Mouse (Mus musculus) WW6 (cell line): ENCODE measurements around the gene Auts2.

Experiments
- DNase-seq: peaks from one replicate; pipeline ENCODE4 v3.0.0-alpha.2; 2013; ENCODE audit warnings: low read depth, low spot score

The Auts2 gene

GRCm38 (mm10) chr5:132186659-132187058 lies 356.5 kb downstream of the Auts2 start:
- DNase-seq: no peak

DNA sequence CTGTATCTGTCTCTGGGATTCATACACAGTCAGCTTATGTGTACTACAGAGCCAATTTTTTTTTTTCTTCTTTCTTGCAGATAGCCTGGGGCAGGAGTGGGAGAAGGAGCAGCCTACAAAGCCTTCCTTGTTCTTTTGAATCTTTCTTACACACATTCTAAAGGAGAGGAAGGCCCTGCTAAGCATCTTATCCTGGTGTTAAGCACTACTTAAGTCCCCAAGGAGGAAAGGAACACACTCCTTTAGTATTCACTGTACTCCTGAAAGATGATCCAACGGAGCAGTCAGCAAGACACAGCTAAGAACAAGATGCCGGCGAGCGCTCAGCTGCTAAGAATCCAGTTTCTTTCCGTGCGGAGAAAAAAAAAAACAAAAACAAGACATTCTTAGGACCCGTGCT lies 356.9 kb downstream of the Auts2 start:
- DNase-seq: no peak

- DNase-seq: no peak
Measured at GRCm38 (mm10) chr5:132184395-132185095, 358.6 kb downstream of the Auts2 start.

- no peak for DNase-seq
Measured at GRCm38 (mm10) chr5:132182077-132182476, 361.1 kb downstream of the Auts2 start.

- no peak for DNase-seq
Measured at GRCm38 (mm10) chr5:132170010-132170409, 373.1 kb downstream of the Auts2 start.

GRCm38 (mm10) chr5:132168805-132169204 lies 374.3 kb downstream of the Auts2 start:
- no peak for DNase-seq

DNA sequence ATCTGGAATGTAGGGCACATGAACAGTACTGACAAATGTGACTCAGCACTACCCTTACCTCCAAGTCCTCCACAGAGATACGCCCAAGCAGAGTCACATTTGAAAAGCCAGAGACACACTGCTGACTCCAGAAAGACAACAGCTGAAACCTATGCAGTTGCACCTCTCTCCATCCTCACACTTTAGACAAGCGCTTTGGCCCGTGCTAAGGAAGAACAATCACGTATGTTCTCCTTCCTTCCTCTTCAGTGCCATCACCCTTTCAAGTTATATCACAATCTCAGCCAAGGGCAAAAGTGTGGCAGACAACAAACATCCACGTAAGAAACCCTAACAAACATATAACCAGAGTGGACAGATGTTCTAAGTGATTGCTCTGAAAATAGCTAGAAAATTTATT lies 374.9 kb downstream of the Auts2 start:
- no peak for DNase-seq

DNA sequence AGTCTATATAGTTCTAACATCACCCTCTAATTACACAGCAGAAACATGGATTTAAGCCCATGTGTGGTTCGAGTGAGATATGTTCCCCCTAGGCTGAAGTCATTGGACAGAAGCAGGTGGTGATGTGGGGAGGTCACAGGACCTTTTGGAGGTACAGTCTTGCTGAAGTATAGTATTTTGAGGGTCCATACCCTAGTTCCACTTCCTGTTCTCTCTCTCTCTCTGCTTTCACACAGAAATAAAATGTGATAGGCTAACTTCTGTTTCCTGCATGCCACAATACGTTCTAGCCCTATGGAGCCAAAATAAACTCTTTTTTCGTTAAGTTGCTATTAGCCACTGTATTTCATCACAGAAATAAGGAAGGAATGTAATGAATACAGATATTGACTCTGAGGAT lies 376.6 kb downstream of the Auts2 start:
- DNase-seq: no peak

- no peak for DNase-seq
Measured at GRCm38 (mm10) chr5:132163960-132164359, 379.2 kb downstream of the Auts2 start.

GRCm38 (mm10) chr5:132162206-132162533 lies 381.0 kb downstream of the Auts2 start:
- DNase-seq: no peak

- DNase-seq: no peak
Measured at GRCm38 (mm10) chr5:132161338-132162205, 381.6 kb downstream of the Auts2 start.

DNA sequence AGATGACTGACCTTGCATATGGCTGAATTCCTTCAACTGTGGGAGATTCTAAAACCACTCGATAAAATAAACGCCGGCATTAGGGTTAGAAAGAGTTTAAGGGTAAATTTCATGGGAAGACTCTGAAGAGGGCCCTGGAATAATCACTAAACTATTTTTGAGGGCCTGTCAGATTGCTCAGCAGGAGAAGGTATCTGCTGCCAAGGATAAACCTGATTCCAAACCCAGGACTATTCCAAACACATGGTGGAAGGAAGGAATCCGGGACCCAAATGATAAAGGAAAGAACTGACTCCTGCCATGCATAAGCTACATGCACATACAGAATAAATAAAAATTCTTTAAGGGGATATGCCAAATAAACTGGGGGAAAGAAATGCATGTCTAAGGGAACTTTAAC lies 399.0 kb downstream of the Auts2 start:
- no peak for DNase-seq

GRCm38 (mm10) chr5:132140816-132141215 lies 402.3 kb downstream of the Auts2 start:
- DNase-seq: no peak

DNA sequence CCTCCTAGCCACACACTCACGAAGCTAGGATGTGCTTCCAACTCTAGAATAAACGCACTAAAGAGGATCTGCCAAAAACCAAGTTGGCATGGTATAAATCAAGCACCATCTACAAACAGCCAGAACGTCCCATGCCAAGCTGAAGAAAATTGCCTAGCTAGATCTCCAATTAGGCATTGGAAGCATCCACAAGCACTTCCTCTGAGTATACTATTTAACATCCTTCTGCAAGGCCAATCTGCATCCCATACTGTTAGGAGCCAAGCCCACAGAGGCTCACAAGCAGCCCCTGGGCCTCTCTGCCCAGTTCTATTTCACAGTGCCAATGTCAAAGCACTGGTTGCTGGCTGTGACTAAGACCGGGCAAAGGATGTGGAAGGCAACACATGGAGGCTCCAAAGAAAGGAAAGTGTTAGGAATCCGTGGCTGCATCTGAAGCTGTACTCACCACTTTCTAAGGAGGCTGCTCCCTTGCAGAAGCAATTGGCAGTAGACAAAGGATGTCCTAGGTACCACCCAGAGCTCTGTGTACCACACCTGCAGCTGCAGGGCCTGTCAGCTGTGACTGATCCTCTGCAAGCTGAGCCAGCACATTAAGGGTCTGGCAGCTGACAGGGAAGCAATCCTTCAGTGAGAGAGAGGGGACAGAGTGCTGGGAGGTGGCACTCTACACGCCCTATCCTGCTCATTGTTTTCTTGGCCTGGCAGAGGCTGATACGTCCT lies 407.0 kb downstream of the Auts2 start:
- no peak for DNase-seq

DNA sequence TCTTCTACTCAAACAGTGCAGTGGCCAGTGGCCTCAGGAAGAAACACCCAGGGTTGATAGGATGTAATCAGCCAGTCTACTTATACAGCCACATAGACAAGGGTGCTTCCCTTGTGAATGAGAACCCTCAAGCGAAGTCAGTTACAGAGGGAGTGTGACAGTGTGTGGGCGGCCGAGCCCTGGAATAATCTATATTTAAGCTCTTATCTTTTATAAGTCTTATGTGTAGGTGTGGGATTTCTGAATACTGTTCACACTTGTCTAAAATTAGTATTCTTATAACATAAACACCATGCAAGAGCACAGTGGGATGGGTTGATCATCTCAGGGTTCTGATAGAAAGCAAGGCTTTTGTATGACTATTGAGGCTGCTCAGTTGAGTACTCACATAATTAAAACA lies 411.2 kb downstream of the Auts2 start:
- DNase-seq: no peak

DNA sequence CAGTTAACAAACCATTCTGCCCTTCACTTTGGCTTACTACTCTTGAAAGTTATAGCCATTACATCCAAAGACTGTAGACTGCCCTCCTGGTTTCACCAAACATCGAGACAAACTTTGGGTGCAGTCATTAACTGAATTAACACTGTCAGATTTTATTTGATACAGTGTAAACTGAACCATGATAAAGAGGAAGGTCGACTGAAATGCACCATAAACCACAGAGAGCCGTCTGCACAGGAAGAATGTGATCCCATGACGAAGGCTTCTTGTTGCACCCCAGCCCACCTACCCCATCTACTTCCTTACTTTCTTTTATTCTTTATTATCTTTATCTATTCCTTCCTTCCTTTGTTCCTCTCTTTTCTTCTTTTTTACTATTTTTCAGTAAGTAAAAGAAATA lies 412.6 kb downstream of the Auts2 start:
- no peak for DNase-seq

GRCm38 (mm10) chr5:132126626-132127025 lies 416.5 kb downstream of the Auts2 start:
- DNase-seq: no peak

GRCm38 (mm10) chr5:132115631-132116030 lies 427.5 kb downstream of the Auts2 start:
- DNase-seq: no peak

GRCm38 (mm10) chr5:132114561-132115301 lies 428.4 kb downstream of the Auts2 start:
- DNase-seq: no peak

DNA sequence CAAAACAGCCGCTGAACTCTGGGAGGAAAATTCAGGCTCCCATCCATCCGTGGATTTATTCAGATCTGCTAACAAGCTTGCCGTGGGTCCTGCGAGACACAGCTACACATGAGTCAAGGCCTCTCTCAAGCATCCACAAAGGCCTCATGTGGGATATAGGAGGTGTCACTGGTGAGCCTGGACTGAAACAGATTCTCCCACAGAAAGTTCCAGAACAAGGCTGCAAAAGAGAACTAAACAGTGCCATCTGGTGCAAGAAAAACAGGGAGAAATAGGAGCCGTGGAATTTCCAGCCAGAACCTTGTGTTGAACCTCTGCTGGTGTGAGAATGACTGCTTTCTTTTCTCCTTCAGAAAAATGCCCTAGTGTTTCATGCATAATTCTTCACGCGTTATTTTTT lies 429.7 kb downstream of the Auts2 start:
- no peak for DNase-seq

DNA sequence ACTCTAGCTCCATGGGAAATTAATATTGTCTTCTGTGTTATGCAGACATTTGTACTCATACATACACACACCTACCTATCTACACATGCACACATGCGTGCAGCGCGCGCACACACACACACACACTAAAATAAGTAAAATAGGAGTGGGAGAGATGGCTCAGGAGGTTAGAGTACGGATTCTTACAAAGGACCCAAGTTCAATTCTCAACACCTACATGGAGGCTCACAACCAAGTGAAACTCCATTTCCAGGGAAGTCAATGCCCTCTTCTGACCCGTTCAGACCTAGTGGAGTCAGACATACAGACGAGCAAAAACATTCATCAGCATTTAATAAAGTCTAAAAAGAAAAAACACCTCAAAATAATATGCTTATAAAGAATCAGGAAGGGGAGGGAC lies 430.5 kb downstream of the Auts2 start:
- no peak for DNase-seq

DNA sequence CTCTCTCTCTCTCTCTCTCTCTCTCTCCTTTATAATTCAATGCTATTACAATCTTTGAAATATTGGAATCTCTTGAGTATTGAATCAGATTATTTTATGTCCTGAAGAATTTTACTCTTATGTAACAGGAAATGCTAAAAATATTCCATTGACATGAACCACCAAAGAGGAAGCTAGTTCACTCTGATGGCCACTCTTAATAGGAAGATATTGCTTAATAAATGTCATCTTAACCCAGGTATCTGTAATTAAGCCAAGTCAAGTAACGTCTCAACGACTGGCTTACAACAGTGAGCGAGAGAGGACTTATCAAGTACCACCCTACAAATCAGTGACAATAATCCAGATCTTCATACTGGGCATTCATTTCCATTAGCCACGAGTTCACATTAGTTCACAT lies 440.7 kb downstream of the Auts2 start:
- no peak for DNase-seq
